In the genomic region with DNA sequence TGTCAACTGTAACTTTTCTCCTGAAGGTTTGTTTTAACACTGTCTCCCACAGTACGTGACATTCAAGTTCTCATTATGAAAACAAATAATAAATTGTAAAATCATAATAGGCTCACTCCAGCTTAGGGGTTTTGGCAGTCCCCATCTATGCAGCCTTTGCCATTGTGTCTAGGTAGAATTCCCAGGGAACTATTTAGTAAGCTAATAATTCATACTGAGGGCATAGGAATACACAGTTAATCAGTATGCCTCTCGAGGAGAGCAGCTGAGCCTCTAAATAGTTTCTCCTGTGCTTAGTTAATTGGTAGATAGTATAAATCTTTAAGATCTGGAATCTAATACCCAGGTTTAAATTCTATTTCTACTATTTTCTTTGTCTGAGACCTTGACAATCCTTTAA, we compare ENCODE assay signal across 15 mouse cellular contexts.
"Had no signal": no experiment of that assay in that cellular context is flagged by ENCODE, and none has a peak within 500 bp of the region (broad histone marks: within the 10 kb centered on the region; RNA-seq: fewer than 3 reads in every experiment).

No protein-coding gene starts in this region.

- H3K4me2 ChIP-seq: neural tube, embryonic 12.5 days; stomach, embryonic 15.5 days had no signal

- H3K36me3 ChIP-seq: neural tube, embryonic 12.5 days; stomach, embryonic 15.5 days had no signal

- H3K4me3 ChIP-seq: neural tube, embryonic 12.5 days; stomach, embryonic 15.5 days had no signal

- DNase-seq: retina, postnatal 1 day; right cerebral cortex, adult 18-20 months; right cerebral cortex, postnatal 14 days; right cerebral cortex, postnatal 25 days; right cerebral cortex, postnatal 4 days; spleen, adult 18-20 months; thymus, adult 18-20 months; thymus, adult 2 months; thymus, postnatal 14 days; thymus, postnatal 25 days; thymus, postnatal 36 days; thymus, postnatal 4 days had no signal

- H3K9ac ChIP-seq: neural tube, embryonic 12.5 days; stomach, embryonic 15.5 days had no signal

- H3K27ac ChIP-seq: neural tube, embryonic 12.5 days; stomach, embryonic 15.5 days; stomach, postnatal 0 days had no signal

- H3K4me1 ChIP-seq: neural tube, embryonic 12.5 days; stomach, embryonic 15.5 days had no signal

- H3K27me3 ChIP-seq: neural tube, embryonic 12.5 days; stomach, embryonic 15.5 days had no signal

- H3K9me3 ChIP-seq: neural tube, embryonic 12.5 days; stomach, embryonic 15.5 days had no signal
